Mouse (Mus musculus) kidney, adult 8-10 months (tissue): ENCODE data around the gene Sbno2.
"Not testable (repeated sequence)": the region's sequence is repeated elsewhere in the genome, so short reads cannot be mapped to it uniquely, and the experiment has no call there.

Experiments used
- DNase-seq, 2 experiments: peaks; one replicate each; pipeline ENCODE4 v3.0.0; 2022

Sbno2 gene

GRCm38 (mm10) chr10:80055891-80056290, 49.5 kb downstream of the Sbno2 start:
- DNase-seq: peak in 1 of 2 experiments; percentile 40

GRCm38 (mm10) chr10:80055364-80055763, 50.0 kb downstream of the Sbno2 start:
- no peak for DNase-seq

GRCm38 (mm10) chr10:80054911-80055310, 50.5 kb downstream of the Sbno2 start:
- not testable (repeated sequence) for DNase-seq

GRCm38 (mm10) chr10:80053831-80054815, 51.2 kb downstream of the Sbno2 start:
- DNase-seq: peak in 1 of 2 experiments; percentile 71

- DNase-seq: peak; percentile 100
Measured at GRCm38 (mm10) chr10:80053259-80053780, 52.1 kb downstream of the Sbno2 start.

- DNase-seq: peak in 1 of 2 experiments; percentile 36
Measured at GRCm38 (mm10) chr10:80052374-80052764, 53.0 kb downstream of the Sbno2 start.

GRCm38 (mm10) chr10:80051618-80052373, 53.6 kb downstream of the Sbno2 start:
- peak; percentile 90 to 94 for DNase-seq

GRCm38 (mm10) chr10:80050885-80051617, 54.3 kb downstream of the Sbno2 start:
- DNase-seq: peak in 1 of 2 experiments; percentile 53

GRCm38 (mm10) chr10:80050244-80050643, 55.1 kb downstream of the Sbno2 start:
- no peak for DNase-seq

GRCm38 (mm10) chr10:80048834-80049233, 56.5 kb downstream of the Sbno2 start:
- no peak for DNase-seq

- no peak for DNase-seq
Measured at GRCm38 (mm10) chr10:80048396-80048795, 57.0 kb downstream of the Sbno2 start.

GRCm38 (mm10) chr10:80047041-80047565, 58.3 kb downstream of the Sbno2 start, which contains the start of gene Gpx4:
Gpx4 (plus strand) TSS chr10:80047166.
- DNase-seq: no peak

- DNase-seq: no peak
Measured at GRCm38 (mm10) chr10:80045766-80046165, 59.6 kb downstream of the Sbno2 start.

- not testable (repeated sequence) for DNase-seq
Measured at GRCm38 (mm10) chr10:80045364-80045763, 60.0 kb downstream of the Sbno2 start.

- no peak for DNase-seq
Measured at GRCm38 (mm10) chr10:80044087-80044486, 61.3 kb downstream of the Sbno2 start.

- DNase-seq: not testable (repeated sequence)
Measured at GRCm38 (mm10) chr10:80041409-80042060, 63.8 kb downstream of the Sbno2 start.

- DNase-seq: peak; percentile 97 to 98
Measured at GRCm38 (mm10) chr10:80039559-80039979, 65.8 kb downstream of the Sbno2 start, which contains the start of gene Polr2e. Polr2e (minus strand) TSS chr10:80039795.

- DNase-seq: no peak
Measured at GRCm38 (mm10) chr10:80036832-80037231, 68.5 kb downstream of the Sbno2 start.

GRCm38 (mm10) chr10:80035686-80036085, 69.7 kb downstream of the Sbno2 start:
- DNase-seq: no peak

GRCm38 (mm10) chr10:80035148-80035547, 70.2 kb downstream of the Sbno2 start:
- no peak for DNase-seq
